Mouse (Mus musculus) kidney, postnatal 36 days (tissue): ENCODE data around the gene Ovch2.

Source experiments
- DNase-seq, 2 experiments: peaks; one replicate each; pipeline ENCODE4 v3.0.0; 2021 to 2022; ENCODE audit warnings: mixed read lengths in 2 of 2

Gene Ovch2

GRCm38 (mm10) chr7:107742963-107743465, 58.0 kb downstream of the Ovch2 start:
- no peak for DNase-seq

GRCm38 (mm10) chr7:107738726-107739125, 62.3 kb downstream of the Ovch2 start:
- DNase-seq: peak; percentile 18 to 38

- DNase-seq: no peak
Measured at GRCm38 (mm10) chr7:107733162-107733561, 67.8 kb downstream of the Ovch2 start.
